Mouse (Mus musculus): ENCODE data around the gene Cyp27a1. TPM values are rescaled to one million over a fixed set of nuclear protein-coding genes. Genes with fewer than 3 reads are reported as not detected.

The Cyp27a1 gene
- polyA plus RNA-seq, 1 experiment: 35.7 TPM

- DNase-seq (ENCODE audit: low read depth): no peak
These were observed 58.7 kb downstream of the Cyp27a1 start for GRCm38 (mm10) chr1:74771931-74772620.

- peak; percentile 75 for DNase-seq (ENCODE audit: low read depth)
These were observed 59.8 kb downstream of the Cyp27a1 start for GRCm38 (mm10) chr1:74773136-74773535.

GRCm38 (mm10) chr1:74774062-74774461 is 60.7 kb downstream of the Cyp27a1 start:
- DNase-seq (ENCODE audit: low read depth): no peak

DNA sequence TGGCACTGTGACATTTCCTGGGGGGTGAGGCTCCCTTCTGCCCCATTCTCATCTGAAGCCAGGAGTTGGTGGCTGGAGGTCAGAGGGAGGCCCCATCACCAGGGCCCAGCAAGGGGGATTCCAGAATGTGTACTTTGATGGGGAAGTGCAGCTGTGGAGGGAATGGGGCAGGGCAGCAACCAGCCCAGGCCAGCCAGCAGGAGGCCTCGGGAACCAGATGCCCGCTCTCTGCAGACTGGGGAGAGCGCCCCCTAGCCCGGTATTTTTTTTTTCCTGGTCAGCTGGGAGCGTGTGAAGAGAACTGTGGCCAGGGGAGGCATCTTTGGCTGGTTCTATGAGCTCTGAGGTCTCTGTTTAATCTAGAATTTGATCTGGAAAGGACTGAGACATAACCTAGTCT is 62.4 kb downstream of the Cyp27a1 start:
- DNase-seq (ENCODE audit: low read depth): no peak

GRCm38 (mm10) chr1:74778934-74779486 is 65.6 kb downstream of the Cyp27a1 start:
- no peak for DNase-seq (ENCODE audit: low read depth)

DNA sequence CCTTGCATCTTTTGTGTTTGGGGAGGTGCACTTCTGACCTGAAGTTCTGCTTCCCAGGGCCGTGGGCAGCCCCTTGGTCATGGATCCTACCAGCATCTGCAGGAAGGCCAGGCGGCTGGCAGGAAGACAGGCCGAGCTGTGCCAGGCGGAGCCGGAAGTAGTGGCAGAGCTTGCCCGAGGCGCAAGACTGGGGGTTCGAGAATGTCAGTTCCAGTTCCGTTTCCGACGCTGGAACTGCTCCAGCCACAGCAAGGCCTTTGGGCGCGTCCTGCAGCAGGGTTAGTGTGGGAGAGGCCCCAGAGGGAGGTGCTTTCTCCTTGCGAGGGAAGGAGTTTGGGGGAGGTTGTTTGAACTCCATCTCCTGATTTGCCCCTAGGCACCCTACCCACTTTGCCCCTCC is 68.7 kb downstream of the Cyp27a1 start:
- DNase-seq (ENCODE audit: low read depth): no peak

- DNase-seq (ENCODE audit: low read depth): no peak
These were observed 70.2 kb downstream of the Cyp27a1 start for GRCm38 (mm10) chr1:74783554-74783953.

DNA sequence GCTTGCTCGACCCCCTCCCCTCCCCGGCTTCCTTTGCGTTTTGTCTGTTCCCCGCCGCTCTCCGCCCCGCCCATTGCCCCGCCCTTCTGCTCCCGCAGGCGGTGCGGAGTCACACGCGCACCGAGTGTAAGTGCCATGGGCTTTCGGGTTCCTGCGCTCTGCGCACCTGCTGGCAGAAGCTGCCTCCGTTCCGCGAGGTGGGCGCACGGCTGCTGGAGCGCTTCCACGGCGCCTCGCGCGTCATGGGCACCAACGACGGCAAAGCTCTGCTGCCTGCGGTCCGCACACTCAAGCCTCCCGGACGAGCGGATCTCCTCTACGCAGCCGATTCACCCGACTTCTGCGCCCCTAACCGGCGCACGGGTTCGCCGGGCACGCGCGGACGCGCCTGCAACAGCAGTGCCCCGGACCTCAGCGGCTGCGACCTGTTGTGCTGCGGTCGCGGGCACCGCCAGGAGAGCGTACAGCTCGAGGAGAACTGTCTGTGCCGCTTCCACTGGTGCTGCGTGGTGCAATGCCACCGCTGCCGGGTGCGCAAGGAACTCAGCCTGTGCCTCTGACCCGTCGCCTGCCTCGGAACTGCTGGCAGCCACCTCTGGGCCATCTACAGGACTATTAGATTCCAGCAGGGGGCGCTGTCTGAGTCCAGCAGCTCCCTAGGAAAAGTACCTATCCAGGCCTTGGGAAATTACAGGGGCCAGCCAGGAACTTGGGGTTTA is 70.8 kb downstream of the Cyp27a1 start:
- DNase-seq (ENCODE audit: low read depth): no peak

Other genes starting within 250 kb of the Cyp27a1 start
- 18.6 and 20.4 TPM in 2 replicates for gene Cnot9, start 207.5 kb upstream of the Cyp27a1 start, polyA plus RNA-seq (2012; rRNA removed)
- gene Plcd4, start 170.7 kb upstream of the Cyp27a1 start, polyA plus RNA-seq (2012; rRNA removed): 0.63 and 0.91 TPM in 2 replicates
- gene Usp37, start 169.3 kb upstream of the Cyp27a1 start, polyA plus RNA-seq (2012; rRNA removed): 4.1 and 4.9 TPM in 2 replicates
- gene Zfp142, start 125.3 kb upstream of the Cyp27a1 start, polyA plus RNA-seq (2012; rRNA removed): 13.5 and 15.7 TPM in 2 replicates
- gene Bcs1l, start 125.3 kb upstream of the Cyp27a1 start, polyA plus RNA-seq (2012; rRNA removed): 18.0 and 19.3 TPM in 2 replicates
- gene Rnf25, start 112.2 kb upstream of the Cyp27a1 start, polyA plus RNA-seq (2012; rRNA removed): 61.1 and 67.2 TPM in 2 replicates
- gene Stk36, start 112.1 kb upstream of the Cyp27a1 start, polyA plus RNA-seq (2012; rRNA removed): 3.3 and 4.5 TPM in 2 replicates
- 10.1 and 12.9 TPM in 2 replicates for gene Ttll4, start 51.8 kb upstream of the Cyp27a1 start, polyA plus RNA-seq (2012; rRNA removed)
- gene Prkag3, start 35.6 kb downstream of the Cyp27a1 start, polyA plus RNA-seq (2012; rRNA removed): 2.5 and 4.1 TPM in 2 replicates
- gene Wnt6, start 58.3 kb downstream of the Cyp27a1 start, polyA plus RNA-seq (2012; rRNA removed): 7.4 and 13.7 TPM in 2 replicates
- 3.2 and 3.6 TPM in 2 replicates for gene Wnt10a, start 77.9 kb downstream of the Cyp27a1 start, polyA plus RNA-seq (2012; rRNA removed)
- 0.04 and 0.09 TPM in 2 replicates for gene Cdk5r2, start 141.4 kb downstream of the Cyp27a1 start, polyA plus RNA-seq (2012; rRNA removed)
- gene Fev, start 171.8 kb downstream of the Cyp27a1 start, polyA plus RNA-seq (2012; rRNA removed): not detected in 2 replicates
- gene Cryba2, start 179.6 kb downstream of the Cyp27a1 start, polyA plus RNA-seq (2012; rRNA removed): 0.51 and 1.2 TPM in 2 replicates
- 4.2 and 6.0 TPM in 2 replicates for gene Cfap65, start 222.0 kb downstream of the Cyp27a1 start, polyA plus RNA-seq (2012; rRNA removed)
- gene Ihh, start 238.1 kb downstream of the Cyp27a1 start, polyA plus RNA-seq (2012; rRNA removed): 6.5 and 8.8 TPM in 2 replicates